Mouse (Mus musculus) liver, adult 2 months (tissue): ENCODE measurements around the gene Pcbp4.

Source experiments
- CTCF ChIP-seq: fragments of 200-500 bp; IDR thresholded peaks from 2 replicates; pipeline ENCODE4 v1.5.1; 2011; ENCODE audit warnings: low read depth, low read length, control low read depth
- POLR2A ChIP-seq: fragments of 200-500 bp; IDR thresholded peaks from 2 replicates; pipeline ENCODE4 v1.6.1; 2011; ENCODE audit warnings: low read length, control low read depth; ENCODE audit not compliant: insufficient read depth; ENCODE audit errors: extremely low read depth

DNA sequence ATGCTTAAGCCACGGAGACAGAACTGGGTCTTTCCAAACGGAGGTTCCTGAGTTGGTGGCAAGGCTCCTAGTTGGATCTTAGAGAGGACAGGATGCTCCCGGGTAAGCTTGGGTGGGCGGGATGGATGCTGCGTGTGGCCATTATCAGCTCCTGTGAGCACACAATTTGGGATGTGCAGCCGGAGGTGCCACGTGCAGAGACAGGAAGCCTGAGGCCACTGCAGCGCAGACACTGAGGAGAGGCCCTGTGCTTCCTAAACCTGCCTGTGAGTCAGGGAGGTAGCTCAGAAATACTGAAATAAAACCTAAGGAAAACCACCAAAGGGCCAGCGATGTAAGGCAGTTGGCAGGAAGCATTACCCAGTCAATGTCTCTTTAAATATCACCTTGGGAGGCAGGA is 16.7 kb downstream of the Pcbp4 start:
- no peak for TF ChIP-seq CTCF
- TF ChIP-seq POLR2A, result no peak
